Mouse (Mus musculus) liver, adult 2 months (tissue): ENCODE results near the gene Tmc2.

Source experiments
- CTCF ChIP-seq: fragments of 200-500 bp; IDR thresholded peaks from 2 replicates; pipeline ENCODE4 v1.5.1; 2011; ENCODE audit warnings: low read depth, low read length, control low read depth
- POLR2A ChIP-seq: fragments of 200-500 bp; IDR thresholded peaks from 2 replicates; pipeline ENCODE4 v1.6.1; 2011; ENCODE audit warnings: low read length, control low read depth; ENCODE audit not compliant: insufficient read depth; ENCODE audit errors: extremely low read depth

DNA sequence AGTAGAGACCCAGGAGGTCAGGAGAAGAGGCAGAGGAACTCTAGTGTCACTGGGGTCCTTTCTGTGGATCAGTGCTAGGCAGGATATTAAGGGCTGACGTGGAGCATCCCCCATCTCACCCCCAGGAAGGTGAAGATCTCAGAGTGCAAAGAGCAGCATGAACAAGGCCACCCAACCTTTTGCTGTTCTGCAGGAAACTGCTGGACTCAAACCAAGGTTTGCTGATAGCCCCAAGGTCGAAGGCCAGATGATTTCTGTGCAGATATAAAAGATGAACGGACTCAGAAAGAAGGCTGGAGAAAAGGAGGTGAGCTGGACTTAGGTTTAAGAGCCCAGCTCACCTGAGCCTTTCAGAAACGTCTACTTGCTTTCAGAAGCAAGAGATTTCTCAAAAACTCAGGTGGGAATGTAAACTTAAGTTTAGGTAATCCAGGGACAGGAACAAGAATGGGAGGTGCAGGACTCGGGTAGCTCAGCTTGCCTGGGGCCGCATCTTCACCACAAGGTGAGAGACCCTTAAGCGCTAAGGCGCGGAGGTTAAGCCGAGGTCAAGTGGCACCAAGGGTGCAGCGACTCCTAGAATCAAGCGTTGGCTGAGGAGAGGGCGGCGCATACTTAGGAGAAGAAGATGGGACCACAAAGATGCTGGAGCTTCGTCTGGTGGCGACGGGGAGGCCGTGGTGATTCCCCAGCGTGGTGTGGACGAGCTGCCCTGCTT is 99.4 kb downstream of the Tmc2 start:
- TF ChIP-seq POLR2A (no peak), CTCF (no peak)
